In genomic region chr11:113197624-113198023, GRCm38 (mm10) we compare ENCODE assay signal across 20 mouse cellular contexts.
DNase-seq lines count a peak whose midpoint lies in the region; ATAC-seq lines count a peak whose summit lies in the region.
"Had no signal": no experiment of that assay in that cellular context is flagged by ENCODE, and none has a peak within 500 bp of the region (broad histone marks: within the 10 kb centered on the region; RNA-seq: fewer than 3 reads in every experiment).

No protein-coding gene starts in this region.

- 0 out of 2 replicates have a peak overlapping the region, but pooled peaks have one; percentile 19 for H3K27ac ChIP-seq in heart, embryonic 10.5 days
- no peak overlapping the region for H3K27ac ChIP-seq in neural tube, embryonic 12.5 days
- H3K27ac ChIP-seq in neural tube, embryonic 13.5 days (replicated peaks), result no peak overlapping the region
- H3K27ac ChIP-seq: liver, embryonic 14.5 days; midbrain, embryonic 12.5 days had no signal

- no peaks in the 10 kb centered on the region for H3K36me3 ChIP-seq in heart, embryonic 10.5 days
- H3K36me3 ChIP-seq in neural tube, embryonic 12.5 days, result no peaks in the 10 kb centered on the region
- H3K36me3 ChIP-seq in neural tube, embryonic 13.5 days, result no peaks in the 10 kb centered on the region
- H3K36me3 ChIP-seq: midbrain, embryonic 12.5 days had no signal

- ATAC-seq in neural tube, embryonic 12.5 days (ENCODE audit: low FRiP score, low read depth), result no peak
- ATAC-seq in neural tube, embryonic 13.5 days (ENCODE audit: low read depth), result no peak

- H3K27me3 ChIP-seq in heart, embryonic 10.5 days (ENCODE audit: insufficient read depth, poor library complexity, severe bottlenecking), result peaks cover 32% of the 10 kb centered on the region
- no peaks in the 10 kb centered on the region for H3K27me3 ChIP-seq in neural tube, embryonic 12.5 days (replicated peaks)
- no peaks in the 10 kb centered on the region for H3K27me3 ChIP-seq in neural tube, embryonic 13.5 days

- no peak overlapping the region for H3K9ac ChIP-seq in neural tube, embryonic 12.5 days
- H3K9ac ChIP-seq in neural tube, embryonic 13.5 days, result no peak overlapping the region; the same call in 1 of the 2 replicates
- H3K9ac ChIP-seq: liver, embryonic 14.5 days; midbrain, embryonic 12.5 days had no signal

- WGBS in heart, embryonic 10.5 days, result 78% methylated on average over 8 of the region's 8 CpGs
- WGBS in neural tube, embryonic 12.5 days, result 86% methylated on average over 8 of the region's 8 CpGs
- WGBS in neural tube, embryonic 13.5 days, result 84% methylated on average over 8 of the region's 8 CpGs

- no peak for DNase-seq in heart, embryonic 10.5 days (ENCODE audit: low spot score)
- DNase-seq in heart, postnatal 4 days, result no peak
- no peak for DNase-seq in neural tube, embryonic 10.5 days (ENCODE audit: extremely low spot score, low spot score)
- DNase-seq in layer of hippocampus, postnatal 10 days (ENCODE audit: low spot score in 2 of 2), result no peak
- DNase-seq in lung, postnatal 14 days, result no peak
- DNase-seq: adrenal gland, adult 2 months; cerebellum, adult 2 months; gastrocnemius, postnatal 14 days; heart, adult 18-20 months; heart, postnatal 36 days; kidney, postnatal 36 days; spleen, adult 18-20 months; thymus, adult 18-20 months; thymus, postnatal 4 days had no signal

- H3K4me1 ChIP-seq in heart, embryonic 10.5 days, result peaks cover 18% of the 10 kb centered on the region
- H3K4me1 ChIP-seq in neural tube, embryonic 12.5 days, result peaks cover 48% of the 10 kb centered on the region
- H3K4me1 ChIP-seq in neural tube, embryonic 13.5 days (replicated peaks), result peaks cover 66% of the 10 kb centered on the region

- H3K4me2 ChIP-seq in neural tube, embryonic 12.5 days (replicated peaks), result peak overlapping the region; percentile 90
- peak overlapping the region; percentile 85 for H3K4me2 ChIP-seq in neural tube, embryonic 13.5 days

- H3K4me3 ChIP-seq in heart, embryonic 10.5 days, result no peak overlapping the region
- H3K4me3 ChIP-seq in neural tube, embryonic 12.5 days, result no peak overlapping the region
- H3K4me3 ChIP-seq in neural tube, embryonic 13.5 days, result no peak overlapping the region
- H3K4me3 ChIP-seq: erythroblast, embryonic 14.5 days; midbrain, embryonic 12.5 days; myocyte had no signal

- no peaks in the 10 kb centered on the region for H3K9me3 ChIP-seq in heart, embryonic 10.5 days
- H3K9me3 ChIP-seq in neural tube, embryonic 12.5 days, result no peaks in the 10 kb centered on the region
- H3K9me3 ChIP-seq in neural tube, embryonic 13.5 days, result no peaks in the 10 kb centered on the region
- H3K9me3 ChIP-seq: midbrain, embryonic 12.5 days had no signal
